Mouse (Mus musculus) liver, embryonic 14.5 days (tissue): ENCODE results near the gene Lman2.

ENCODE experiments used
- CTCF ChIP-seq: IDR thresholded peaks from 2 replicates; pipeline ENCODE4 v1.5.1; 2016; ENCODE audit warnings: antibody characterized with exemption, low read depth, control low read depth
- EP300 ChIP-seq: IDR thresholded peaks from 2 replicates; pipeline ENCODE4 v1.6.1; 2016; ENCODE audit warnings: antibody characterized with exemption, low read depth

GRCm38 (mm10) chr13:55368401-55368800 lies 5.8 kb upstream of the Lman2 start:
- TF ChIP-seq CTCF (no peak), EP300 (no peak)
